Mouse (Mus musculus): ENCODE results near the gene Sirpa. TPM values are rescaled to one million over a fixed set of nuclear protein-coding genes. Genes with fewer than 3 reads are reported as not detected.

The Sirpa gene
- polyA plus RNA-seq (2015; fragmentation: Illumina TruSeq; extraction: RNeasy Lipid Tissue Mini Kit (QIAGEN cat#74804); ENCODE audit: insufficient read depth, low replicate concordance): 183 TPM

GRCm38 (mm10) chr2:129592459-129593140 lies at the start of gene Sirpa:
Sirpa (plus strand) TSS chr2:129592835.

Other genes starting within 250 kb of the Sirpa start
- 56.6 TPM for gene Il1b, start 221.7 kb upstream of the Sirpa start, polyA plus RNA-seq (2015; fragmentation: Illumina TruSeq; extraction: RNeasy Lipid Tissue Mini Kit (QIAGEN cat#74804); ENCODE audit: insufficient read depth, low replicate concordance)
- not detected for gene F830045P16Rik, start 56.2 kb upstream of the Sirpa start, polyA plus RNA-seq (2015; fragmentation: Illumina TruSeq; extraction: RNeasy Lipid Tissue Mini Kit (QIAGEN cat#74804); ENCODE audit: insufficient read depth, low replicate concordance)
- gene Pdyn, start 107.0 kb downstream of the Sirpa start, polyA plus RNA-seq (2015; fragmentation: Illumina TruSeq; extraction: RNeasy Lipid Tissue Mini Kit (QIAGEN cat#74804); ENCODE audit: insufficient read depth, low replicate concordance): not detected
- gene Stk35, start 207.7 kb downstream of the Sirpa start, polyA plus RNA-seq (2015; fragmentation: Illumina TruSeq; extraction: RNeasy Lipid Tissue Mini Kit (QIAGEN cat#74804); ENCODE audit: insufficient read depth, low replicate concordance): 10.4 TPM